Mouse (Mus musculus) liver (tissue): ENCODE measurements at regions not wholly inside any gene's neighbourhood (a gene's known extent, or its start where the extent isn't known, plus 50 kb on each side); places are given as distances from the start of the nearest gene placed in this dataset.
A peak's percentile ranks its signal among the peaks of the same experiment; 100 is the strongest.

Experiments used
- DNase-seq: peaks from one replicate; pipeline ENCODE4 v3.0.0-alpha.2; 2020; ENCODE audit warnings: mixed read lengths

DNA sequence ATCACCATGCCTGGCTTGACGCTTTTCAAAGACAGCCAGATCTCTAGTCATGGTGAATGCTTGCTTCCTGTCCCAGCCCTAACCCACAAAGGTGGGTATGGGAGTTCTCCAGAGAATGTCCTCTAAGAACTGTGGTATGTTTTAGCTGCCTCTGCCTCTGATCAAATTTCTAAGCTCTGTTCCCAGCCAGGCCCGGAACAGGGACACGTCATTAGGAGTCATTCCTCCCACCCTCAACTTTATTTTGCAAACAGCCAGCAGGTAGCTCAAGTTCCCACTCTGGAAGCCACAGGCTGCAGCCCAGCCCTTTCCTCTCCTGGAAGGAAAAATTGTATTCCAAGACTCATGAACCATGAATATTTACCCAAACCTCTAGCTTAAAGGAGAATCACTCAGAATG is 117.2 kb downstream of the Zfp36l2 start:
- DNase-seq: no peak

DNA sequence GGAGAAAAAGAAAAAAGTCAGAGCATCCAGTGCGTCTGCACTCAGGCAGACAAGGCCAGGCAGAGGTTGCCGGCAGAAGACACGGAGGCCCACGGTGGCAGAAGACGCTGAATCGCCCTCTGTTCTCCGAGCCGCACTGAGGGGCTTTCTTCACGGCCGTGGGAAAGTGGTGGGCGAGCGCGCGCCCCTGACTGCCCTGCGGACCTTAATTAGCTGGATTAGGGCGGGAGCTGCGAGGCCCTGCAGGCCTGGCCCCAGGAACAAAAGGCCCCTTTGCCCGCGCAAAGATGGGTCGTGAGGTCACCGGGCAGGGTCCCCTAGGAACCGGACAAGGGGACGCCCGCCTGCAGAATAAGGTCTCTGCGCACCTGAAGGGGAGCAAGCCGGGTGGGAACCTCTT is 120.6 kb downstream of the Zfp36l2 start:
- DNase-seq: no peak

DNA sequence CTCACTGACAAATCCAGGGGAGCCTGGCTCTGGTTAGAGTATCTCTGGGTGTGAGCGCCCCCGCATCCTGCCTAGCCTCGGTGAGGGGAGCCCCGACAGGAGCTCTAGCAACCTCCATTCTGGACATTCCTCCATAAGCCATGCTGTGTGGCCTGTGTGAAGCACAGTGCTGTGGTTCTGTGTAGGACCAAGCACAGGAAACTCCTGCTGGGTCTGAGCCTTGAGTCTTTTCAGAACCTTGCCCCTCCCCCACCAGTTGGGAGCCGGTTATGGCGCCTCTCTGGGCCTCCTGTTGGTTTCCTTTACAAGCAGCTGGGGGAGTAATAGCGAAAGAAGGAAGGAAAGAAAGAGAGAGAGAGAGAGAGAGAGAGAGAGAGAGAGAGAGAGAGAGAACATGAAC is 124.0 kb downstream of the Zfp36l2 start:
- DNase-seq: no peak

DNA sequence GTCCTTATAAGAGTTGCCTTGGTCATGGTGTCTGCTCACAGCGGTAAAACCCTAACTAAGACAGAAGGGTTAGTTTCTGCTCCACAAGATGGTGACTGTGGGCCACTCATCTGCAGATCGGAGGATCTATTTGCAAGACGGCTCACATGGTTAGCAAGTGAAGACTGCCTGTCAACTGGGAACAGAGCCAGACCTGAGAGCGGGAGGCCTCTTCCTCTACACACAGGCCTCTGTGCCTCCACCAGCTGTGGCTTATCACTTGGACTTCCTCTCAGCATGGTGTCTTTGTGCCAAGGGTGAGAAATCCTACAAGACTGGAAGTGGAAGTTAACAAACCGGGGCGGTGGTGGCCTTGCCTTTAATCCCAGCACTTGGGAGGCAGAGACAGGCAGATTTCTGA is 126.1 kb downstream of the Zfp36l2 start:
- DNase-seq: peak; percentile 50

DNA sequence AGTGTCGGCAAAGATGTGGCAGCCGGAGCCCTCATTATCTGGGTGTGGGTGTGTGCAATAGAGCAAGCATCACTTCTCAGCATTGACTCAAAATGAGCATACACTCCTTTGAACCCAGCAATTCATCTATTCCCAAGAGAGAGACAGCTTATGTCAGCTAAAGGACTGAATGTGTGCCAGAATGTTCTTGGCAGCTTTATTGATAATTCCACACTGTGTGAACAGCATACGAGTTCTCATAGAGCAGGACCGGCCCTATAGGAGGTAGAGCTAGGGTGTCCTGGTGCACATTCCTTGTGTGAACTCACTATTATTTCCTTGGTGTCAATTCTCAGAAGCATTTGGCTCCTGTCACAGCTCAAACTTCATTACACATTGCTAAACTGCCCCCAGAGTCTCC is 131.3 kb downstream of the Zfp36l2 start:
- DNase-seq: no peak

DNA sequence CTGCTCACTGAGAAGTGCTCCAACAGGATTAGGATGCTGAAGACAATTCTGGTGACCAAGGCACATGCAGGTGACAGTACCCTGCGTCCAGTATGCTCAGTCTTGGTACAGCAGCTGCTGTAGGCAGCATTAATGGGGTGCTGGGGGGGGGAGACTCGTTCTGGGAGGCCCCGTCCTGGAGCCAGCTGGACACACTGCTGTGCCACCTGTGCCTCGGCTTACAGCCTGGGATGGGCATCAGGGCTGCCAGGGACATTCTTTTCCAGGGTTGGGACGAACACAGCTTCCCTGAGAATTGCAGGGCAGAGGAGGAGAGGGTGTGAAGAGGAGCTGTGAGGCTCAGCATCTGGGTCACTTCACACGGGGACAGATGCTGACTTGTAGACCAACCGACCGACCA is 135.3 kb downstream of the Zfp36l2 start:
- DNase-seq: no peak

DNA sequence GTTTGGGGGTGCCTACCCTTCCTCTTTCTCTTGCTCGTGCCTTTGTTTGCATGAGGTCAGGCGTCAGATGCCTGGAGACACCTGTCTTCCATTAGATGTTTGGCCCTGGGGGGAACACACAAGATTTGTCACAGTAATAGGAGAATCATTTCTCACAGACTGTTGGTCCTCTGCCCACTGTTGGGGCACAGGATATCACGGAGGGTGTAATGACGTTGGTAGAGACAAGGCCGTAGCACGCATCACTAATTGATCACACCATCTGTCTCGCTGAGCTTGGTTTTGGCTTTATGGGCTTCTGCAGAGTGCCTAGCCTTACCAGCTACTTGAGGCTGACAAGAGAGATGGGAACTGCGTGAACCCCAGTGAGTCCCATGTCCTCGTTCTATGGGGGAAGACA is 136.5 kb downstream of the Zfp36l2 start:
- DNase-seq: no peak

DNA sequence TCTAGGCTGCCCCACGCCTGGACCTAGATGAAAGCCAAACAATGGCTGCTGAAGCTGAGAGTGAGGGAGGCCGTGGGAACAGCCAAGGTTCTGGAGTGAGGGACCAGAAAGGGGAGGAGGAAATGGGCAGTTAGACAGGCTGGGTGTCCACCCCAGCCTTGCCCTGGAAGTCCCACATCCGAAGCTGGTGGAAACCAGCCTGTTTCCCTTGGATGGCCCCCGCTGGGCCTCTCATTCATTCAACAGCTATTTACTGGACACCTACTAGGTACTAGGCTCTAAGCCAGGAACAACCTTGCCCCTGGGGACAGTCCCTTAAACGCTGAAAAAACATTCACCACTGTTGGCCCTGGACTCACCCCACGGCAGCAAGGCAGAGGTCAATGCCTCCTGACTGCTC is 139.2 kb downstream of the Zfp36l2 start:
- no peak for DNase-seq

DNA sequence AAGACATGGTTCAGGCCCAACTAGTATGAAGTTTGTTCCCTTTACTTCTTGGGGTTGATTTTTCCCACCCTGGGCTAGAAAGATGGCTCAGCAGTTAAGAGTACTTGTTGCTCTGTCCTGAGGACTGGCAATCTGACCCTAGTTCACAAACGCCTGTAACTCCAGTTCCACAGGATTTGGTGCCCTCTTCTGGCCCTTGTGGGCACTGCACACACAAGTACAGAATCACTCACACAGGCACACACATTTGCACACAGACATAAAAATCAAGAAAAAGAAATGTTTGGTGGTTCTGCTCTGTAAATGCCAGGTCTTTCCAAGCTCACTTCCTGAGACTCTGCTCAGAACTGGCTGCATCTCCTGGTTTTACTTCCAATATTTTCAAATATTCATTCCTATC is 140.2 kb downstream of the Zfp36l2 start:
- DNase-seq: no peak

DNA sequence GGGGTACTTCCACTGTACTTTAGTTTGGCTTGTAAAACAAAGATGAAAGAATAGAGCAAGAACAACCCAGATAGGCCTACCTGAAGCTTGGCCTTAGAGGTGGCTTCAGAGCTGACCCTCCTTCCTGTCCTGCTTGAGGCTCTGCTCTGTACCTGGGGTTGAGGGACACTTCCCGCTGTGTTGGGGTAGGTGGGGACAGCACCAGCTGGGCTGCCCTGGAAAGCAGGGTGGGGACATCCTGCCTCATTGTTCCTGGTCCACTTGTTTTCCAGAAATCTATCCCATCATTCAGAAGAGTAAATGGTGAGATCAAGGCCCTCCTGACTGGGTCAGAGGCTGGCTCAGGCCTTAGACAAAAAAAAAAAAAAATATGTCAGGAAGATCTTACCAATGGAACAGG is 141.9 kb downstream of the Zfp36l2 start:
- DNase-seq: no peak

DNA sequence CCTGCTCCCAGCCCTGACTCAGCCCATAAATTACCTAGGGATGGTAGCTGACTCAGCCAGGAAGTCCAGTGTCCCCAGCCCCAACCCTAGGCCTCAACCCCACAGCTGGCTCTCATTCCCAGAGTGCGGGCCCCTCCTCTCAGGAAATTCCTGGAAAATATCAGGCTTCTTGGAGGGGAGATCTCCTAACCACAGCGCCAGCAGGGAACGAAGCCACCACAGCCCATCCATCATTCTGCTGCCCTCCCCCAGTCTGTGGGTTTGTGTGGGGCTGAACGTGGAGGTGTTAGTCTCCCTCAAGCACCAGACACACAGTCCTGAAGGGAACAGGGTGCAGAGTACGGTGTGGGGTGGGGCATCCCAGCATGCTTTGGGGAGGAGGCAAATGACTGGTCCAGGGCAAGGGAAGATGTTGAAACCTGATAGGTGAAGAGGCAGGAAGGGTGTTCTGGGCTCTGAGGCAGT is 143.2 kb downstream of the Zfp36l2 start:
- peak; percentile 58 for DNase-seq

DNA sequence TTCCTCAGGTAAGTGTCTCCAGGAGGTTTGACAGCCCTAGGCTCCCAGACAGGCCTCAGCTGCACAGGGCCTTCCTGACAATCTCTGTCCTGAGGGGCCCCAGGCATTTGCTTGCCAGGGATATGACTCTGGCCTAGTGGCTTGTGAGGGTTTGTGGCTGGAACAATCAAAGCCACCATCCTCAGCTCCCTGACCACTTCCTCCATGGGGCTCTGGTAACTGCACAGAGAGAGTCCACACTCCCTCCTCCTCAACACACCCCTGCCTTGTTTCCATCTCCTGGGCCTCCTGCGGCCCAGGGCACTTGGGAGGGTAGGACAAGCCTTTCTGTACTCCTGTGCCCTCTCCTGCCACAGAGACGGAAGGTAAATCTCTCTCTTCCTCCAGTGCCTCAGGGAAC is 144.6 kb downstream of the Zfp36l2 start:
- DNase-seq: no peak

DNA sequence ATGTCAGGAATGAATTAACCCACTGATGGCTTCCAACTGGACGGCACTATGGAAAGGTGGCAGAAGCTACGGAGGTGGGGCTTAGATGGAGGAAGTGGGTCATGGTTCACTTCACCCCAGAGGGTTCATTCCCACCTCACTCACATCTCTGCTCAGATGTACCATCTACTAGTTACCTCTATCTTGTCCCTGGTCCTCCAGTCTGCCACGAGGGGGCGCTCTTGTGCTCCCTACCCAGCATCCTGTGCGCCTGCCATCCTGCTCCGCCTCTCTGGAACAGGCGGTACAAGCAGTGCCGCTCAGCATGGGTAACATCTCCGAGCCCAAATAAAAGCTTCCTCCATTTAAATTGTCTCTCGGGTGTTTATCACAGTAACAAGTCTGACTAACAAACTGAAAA is 148.3 kb downstream of the Zfp36l2 start:
- DNase-seq: peak; percentile 42

DNA sequence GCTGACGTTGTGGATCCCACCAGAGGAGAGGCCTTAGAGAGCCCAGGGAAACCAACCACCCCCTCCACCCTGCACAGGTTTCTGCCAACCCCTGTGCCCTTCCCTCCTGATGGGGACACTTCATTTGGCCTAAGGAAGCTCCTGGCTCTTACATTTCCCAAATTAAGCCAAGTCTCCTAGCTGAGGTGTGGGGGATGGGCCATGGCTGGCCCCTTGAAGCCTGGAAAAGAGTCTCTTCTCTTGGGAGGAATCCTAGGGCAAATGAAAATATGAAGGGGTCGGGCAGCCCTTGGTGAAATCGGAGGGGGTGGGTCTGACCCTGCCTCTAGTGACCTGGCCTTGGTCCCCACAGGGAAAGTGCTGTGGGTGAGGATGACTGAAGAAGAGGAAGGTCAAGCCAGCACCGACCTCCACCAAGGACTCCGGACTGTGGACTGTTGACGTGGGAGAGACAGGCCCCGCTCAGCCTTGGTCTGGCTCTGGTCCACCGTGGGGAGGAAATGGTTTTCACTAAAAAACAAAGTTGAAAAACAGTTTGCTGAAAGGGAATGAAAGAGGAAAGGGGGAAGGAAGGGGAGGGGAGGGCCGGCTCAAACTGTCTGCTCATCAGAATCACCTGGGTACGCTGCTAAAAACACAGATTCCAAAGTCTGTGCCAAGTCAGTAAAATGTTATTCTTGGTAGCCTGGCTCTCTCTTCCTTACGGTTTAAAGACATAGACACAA is 150.0 kb downstream of the Zfp36l2 start:
- DNase-seq: peak; percentile 35

DNA sequence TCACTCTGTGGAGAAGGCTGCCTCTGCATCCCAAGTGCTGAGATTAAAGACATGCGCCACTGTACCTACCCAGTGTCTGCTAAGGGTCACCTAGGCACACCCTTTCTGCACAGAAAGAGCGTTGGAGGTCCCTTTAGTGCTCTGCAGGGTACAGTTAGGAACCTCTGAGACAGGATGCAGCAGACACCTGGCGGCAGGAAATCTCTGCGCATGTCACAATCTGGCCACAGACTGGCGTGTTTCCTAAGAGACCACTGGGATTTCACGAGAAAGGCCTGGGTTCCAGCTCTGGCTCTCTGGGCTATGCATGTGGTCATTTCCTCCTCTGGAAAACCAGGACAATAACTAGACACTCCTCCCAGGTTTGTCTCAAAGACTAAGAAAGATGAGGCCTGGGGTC is 151.7 kb downstream of the Zfp36l2 start:
- DNase-seq: no peak

DNA sequence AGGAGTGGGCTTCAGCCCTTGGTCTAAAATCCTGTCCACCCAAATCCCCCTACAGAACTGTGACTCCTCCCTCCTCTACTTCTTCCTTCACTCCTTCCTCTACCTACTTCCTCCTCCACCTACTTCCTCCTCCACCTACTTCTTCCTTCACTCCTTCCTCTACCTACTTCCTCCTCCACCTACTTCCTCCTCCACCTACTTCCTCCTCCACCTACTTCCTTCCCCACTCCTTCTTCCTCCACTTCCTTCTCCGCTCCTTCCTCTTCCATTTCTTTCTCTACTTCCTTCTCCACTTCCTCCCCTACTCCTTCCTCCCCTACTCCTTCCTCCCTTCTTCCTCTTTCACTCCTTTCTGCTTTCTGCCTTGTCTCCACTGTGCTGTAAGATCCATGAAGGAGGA is 152.9 kb downstream of the Zfp36l2 start:
- DNase-seq: no peak

DNA sequence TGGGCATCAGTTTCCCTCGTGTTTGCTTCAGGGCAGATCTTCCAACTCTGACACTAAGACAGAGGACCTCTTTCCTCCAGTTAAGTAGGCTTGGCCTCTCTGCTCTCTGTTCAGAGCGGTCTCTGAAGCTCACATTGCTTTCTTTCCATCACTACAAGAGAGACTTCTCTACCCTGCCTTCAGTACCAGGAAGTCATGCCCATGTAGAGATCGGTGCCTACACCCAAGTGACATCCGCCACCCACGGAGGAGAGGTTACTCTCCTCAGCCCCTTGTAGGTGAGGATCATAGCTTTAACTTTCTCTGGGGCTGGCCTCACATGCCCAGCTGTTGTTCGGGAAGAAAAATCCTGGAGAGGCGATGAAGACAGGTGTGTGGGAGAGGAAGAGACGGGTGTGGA is 155.3 kb downstream of the Zfp36l2 start:
- no peak for DNase-seq

DNA sequence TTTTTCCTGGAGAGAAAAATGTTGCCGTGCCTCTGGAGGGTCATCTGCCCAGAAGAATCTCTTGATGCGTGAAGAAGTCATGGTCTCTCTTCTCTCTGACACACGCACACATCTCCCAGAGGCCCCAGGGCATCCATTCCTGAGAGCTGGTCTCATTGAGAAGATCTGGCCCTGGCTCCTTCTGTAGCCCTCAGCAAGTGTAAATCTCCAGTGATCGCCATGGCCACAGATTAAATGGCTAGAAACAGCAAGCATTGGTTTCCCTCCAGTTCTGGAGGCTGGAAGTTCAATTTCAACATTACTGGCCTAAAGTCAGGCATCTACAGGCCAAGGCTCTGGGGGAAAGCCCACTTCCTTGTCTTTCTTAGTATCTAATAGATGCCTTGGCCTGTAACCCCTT is 155.9 kb downstream of the Zfp36l2 start:
- DNase-seq: no peak

DNA sequence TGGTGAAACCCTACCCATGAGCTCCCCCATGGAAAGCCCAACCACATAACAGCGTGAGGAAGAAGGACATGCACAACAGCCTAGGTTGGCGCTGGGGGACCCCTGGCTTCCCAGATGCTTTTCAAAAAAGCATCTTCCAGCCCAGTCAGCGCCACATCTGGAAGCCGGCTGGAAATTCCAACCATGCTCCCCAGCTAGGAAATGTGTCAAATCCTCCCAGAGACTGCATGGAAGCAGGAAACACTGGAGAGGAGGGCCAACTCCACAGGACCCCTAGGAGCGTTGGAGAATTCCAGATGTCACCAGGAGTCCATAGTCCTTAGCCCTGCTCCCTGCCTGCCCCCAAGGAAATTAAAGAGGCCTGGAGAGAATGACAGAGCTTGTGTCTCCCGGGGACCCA is 156.4 kb downstream of the Zfp36l2 start:
- DNase-seq: no peak

DNA sequence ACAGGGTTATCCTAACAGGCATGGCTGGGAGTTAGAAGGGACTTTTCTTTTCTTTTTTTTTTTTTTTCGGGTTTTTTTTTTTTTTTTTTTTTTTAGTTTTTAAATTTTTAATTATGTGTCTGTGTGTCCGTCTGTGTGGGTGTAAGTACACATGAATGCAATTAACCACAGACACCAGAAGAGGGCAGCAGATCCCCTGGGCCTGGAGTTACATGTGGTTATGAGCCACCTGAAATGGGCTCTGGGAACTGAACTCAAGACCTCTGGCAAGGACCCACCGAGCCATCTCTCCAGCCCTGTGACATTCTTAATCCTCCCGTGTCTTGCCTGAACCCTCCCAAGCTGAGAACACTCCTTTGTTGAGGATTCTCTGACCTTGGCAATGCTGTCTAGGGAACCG is 157.0 kb downstream of the Zfp36l2 start:
- no peak for DNase-seq

DNA sequence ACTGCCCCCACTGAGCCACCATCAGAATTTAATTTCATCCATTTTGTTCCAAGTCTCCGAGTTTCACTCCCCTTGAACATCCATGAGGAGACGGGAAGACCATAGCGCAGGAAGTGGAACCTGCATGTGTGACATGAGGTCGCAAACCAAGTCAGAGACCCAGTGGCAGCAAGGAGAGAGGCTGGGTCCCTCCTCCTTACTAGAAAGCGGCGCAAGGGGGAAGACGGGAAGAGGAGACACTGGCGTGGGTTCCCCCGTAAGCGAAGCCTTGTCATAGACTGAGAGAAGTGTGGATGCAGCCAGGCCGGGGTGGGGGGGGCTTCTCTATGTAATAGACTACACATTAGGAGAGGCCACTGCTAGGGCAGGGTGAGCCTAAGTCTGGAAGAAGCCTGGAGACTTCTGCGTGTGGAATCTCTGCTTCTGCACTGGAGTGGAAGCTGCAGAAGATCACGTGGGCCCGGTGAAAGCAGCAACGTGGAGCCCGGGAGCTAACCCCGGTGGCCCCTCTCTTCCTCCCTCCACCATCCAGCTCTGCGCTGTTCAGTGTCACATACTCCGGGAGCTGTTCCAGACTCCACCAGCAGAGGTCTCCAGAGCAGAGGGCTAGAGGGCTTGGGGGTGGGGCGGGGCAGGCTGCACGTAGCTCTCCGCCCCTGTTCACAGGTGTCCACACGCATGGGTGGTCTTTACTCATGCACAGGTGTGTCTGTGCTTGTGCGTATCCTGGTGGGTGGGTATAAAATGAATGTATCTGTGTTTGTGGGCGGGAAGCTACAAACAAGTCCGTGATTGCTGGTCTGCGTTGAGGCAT is 159.4 kb downstream of the Zfp36l2 start:
- DNase-seq: peak; percentile 86

DNA sequence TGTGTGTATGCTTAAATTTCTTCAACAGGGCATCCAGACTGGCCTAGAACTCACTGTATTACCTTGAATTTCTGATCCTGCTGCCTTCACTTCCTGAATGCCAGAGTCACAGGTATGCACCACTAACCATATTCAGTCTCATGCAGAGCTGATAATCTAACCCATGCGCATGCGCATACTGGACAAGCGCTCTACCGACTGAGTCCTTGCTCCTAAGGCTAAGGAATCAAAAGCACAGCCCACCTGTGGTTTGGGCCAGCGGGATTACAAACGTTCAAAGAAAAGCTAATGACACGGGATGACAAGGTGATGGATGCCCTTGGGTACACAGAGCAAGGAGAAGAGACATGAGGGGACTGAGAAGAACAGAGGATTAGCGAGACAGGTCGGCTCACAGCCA is 160.5 kb downstream of the Zfp36l2 start:
- no peak for DNase-seq

DNA sequence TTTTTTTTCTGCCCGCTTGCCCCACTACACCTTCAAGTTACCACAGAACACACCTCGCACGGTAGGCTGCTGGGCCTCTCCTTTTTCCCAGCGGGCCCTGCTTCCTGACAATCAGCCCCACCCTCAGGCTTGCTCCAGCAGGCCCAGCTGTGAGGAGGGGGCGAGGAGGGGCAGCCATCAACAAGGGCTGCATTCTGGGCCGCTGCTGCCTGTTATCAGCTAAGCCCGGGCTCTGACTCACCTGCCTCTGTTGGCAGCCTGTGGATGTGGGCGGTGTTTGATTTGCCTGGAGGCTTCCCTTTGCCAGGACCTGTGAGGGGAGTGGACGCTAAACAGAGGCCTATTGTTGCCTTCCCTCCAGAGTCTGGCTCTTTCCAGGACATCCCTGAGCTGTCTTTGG is 161.6 kb downstream of the Zfp36l2 start:
- peak; percentile 55 for DNase-seq

DNA sequence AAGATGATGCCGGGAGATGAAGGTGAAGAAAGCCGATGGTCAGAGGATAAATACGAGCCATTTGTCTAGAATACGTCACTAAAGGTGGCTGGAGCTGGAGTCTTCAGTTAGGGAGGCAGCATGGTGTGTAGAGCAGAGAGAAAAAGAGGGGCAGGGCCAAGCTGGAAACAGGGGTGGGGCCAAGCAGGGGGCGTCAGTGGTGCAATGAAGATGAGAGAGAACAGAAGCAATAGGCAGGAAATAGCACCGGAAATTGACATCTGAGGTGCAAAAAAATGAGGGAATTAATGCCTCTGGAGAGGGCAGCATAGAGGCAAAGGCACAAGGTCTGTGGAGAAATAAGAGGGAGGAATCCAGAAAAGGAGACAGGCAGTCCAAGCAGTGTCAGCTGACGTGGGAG is 165.4 kb downstream of the Zfp36l2 start:
- DNase-seq: no peak

DNA sequence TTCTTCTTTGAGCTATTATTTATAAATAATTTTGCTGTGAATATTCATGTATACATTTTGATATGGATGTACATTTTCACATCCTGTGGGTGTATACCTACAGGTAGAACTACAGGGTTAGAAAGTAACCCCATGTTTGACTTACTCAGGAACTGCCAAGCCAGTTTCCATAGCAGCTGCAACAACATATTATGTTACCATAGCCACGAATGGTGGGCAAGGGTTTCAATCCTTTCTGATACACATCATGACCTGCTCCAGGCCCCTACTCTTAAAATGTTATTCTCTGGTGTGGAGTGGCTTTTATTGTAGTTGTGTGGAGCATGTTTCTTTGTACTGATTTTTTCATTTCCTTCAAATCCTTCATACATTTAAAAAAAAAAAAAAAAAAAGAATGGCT is 168.9 kb downstream of the Zfp36l2 start:
- DNase-seq: no peak
